Comparison of ENCODE assay signal across 9 mouse cellular contexts in the genomic region with DNA sequence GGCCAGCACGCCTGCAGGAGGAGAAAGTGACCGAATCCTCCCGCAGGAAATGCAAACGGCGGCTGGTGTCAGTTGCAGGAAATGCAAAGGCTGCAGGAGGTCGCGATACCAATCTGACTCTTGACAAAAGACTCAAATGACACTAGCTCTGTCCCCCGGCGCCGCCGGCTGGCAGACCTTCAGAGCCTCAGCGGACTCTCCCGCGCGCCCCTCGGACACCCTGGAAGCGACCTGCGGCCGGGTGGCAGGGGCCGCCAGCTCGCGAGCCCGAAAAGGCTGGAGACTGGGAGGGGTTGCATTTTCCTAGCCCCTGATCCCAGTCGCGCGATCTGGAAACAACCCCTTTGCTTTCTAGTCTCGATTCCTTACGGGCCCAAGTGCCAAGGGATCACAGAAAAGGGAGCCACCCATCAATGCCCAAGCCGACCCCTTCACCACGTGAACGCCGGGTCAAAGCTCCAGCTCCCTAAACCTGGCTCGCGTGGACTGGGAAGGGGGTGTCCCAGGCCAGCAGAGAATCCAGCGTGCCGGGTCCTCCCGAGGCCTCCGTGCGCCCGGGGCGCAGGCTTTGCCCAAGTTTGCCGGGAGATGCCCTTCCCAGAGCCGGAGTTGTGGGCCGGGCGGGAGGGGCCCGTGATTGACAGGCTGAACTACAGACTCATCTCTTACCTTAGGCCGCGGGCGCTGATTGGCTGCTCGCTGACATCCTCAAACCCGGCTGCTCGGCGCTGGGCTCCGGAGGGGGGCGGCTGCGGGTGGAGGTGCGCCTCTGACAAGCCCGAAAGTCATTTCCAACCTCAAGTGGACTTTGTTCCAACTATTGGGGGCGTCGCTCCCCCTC. TPM values are rescaled to one million over a fixed set of nuclear protein-coding genes. Genes with fewer than 3 reads are reported as not detected.
DNase-seq lines count a peak whose midpoint lies in the region; ATAC-seq and TF ChIP-seq lines count a peak whose summit lies in the region.
"Had no signal": no experiment of that assay in that cellular context is flagged by ENCODE, and none has a peak within 500 bp of the region (broad histone marks: within the 10 kb centered on the region; RNA-seq: fewer than 3 reads in every experiment).

A gene (plus strand): TSS at position 764 of the 841 bp plus-strand sequence.

- H3K9me3 ChIP-seq in heart, embryonic 12.5 days (replicated peaks), result no peaks in the 10 kb centered on the region
- no peaks in the 10 kb centered on the region for H3K9me3 ChIP-seq in ES-E14 (ENCODE audit: control insufficient read depth, insufficient read depth, low read depth, low read length)
- no peaks in the 10 kb centered on the region for H3K9me3 ChIP-seq in limb, embryonic 15.5 days
- no peaks in the 10 kb centered on the region for H3K9me3 ChIP-seq in stomach, embryonic 14.5 days (ENCODE audit: control insufficient read depth, low read depth, low read length)
- H3K9me3 ChIP-seq: G1E had no signal

- in situ Hi-C loops in ES-E14 (cut with MboI; ENCODE audit: low sequenced_read_pairs in 2 of 2, unreplicated experiment in 2 of 2), result no loop called here

- no peak for ATAC-seq in heart, embryonic 12.5 days (ENCODE audit: insufficient number of reproducible peaks, low FRiP score)
- ATAC-seq in limb, embryonic 15.5 days (ENCODE audit: insufficient number of reproducible peaks, low FRiP score, low TSS enrichment, low read depth), result no peak
- no peak for ATAC-seq in stomach, embryonic 14.5 days (ENCODE audit: insufficient number of reproducible peaks, insufficient read depth, low FRiP score, low read depth)

- intact Hi-C loops in left cerebral cortex, postnatal 14 days (cut with DNase I), result no loop called here
- intact Hi-C loops in heart, postnatal 14 days (cut with DNase I), result no loop called here

- H3K27me3 ChIP-seq in heart, embryonic 12.5 days (replicated peaks), result peaks cover 97% of the 10 kb centered on the region
- H3K27me3 ChIP-seq in limb, embryonic 15.5 days, result peaks cover 86% of the 10 kb centered on the region
- peaks cover 61% of the 10 kb centered on the region for H3K27me3 ChIP-seq in stomach, embryonic 14.5 days (ENCODE audit: control insufficient read depth, insufficient read depth, low read length)

- WGBS in heart, embryonic 12.5 days, result under 1% methylated on average over 60 of the region's 60 CpGs
- under 1% methylated on average over 60 of the region's 60 CpGs for WGBS in limb, embryonic 15.5 days
- WGBS in stomach, embryonic 14.5 days, result under 1% methylated on average over 60 of the region's 60 CpGs

- H3K4me1 ChIP-seq in heart, embryonic 12.5 days (replicated peaks), result peaks cover 23% of the 10 kb centered on the region
- peaks cover 0 to 18% of the 10 kb centered on the region in 2 experiments; a peak in 2 of 4 replicates for H3K4me1 ChIP-seq in ES-E14 (ENCODE audit: control insufficient read depth in 2 of 2, insufficient read depth in 2 of 2, low read length in 2 of 2, poor library complexity in 1 of 2)
- no peaks in the 10 kb centered on the region for H3K4me1 ChIP-seq in embryonic fibroblast, embryonic 13.5 days (ENCODE audit: control insufficient read depth, insufficient read depth, low read length)
- peaks cover 37% of the 10 kb centered on the region for H3K4me1 ChIP-seq in limb, embryonic 15.5 days
- H3K4me1 ChIP-seq in stomach, embryonic 14.5 days (ENCODE audit: control insufficient read depth, insufficient read depth, low read length), result peaks cover 10% of the 10 kb centered on the region; the same call in 1 of the 2 replicates

- no peak for TF ChIP-seq CTCF in embryonic fibroblast, embryonic 13.5 days (IDR thresholded peaks at IDR 0.05; ENCODE audit: borderline replicate concordance, insufficient read depth, low read length)

- DNase-seq in heart, adult 18-20 months, result no peak
- DNase-seq in ES-E14 (ENCODE audit: low read depth, low spot score), result peak; percentile 63
- DNase-seq in left cerebral cortex, postnatal 14 days (ENCODE audit: low spot score in 2 of 2), result no peak
- no peak for DNase-seq in heart, postnatal 14 days

- H3K4me2 ChIP-seq in heart, embryonic 12.5 days, result peak within 1 kb of the TSS; percentile 68
- H3K4me2 ChIP-seq in limb, embryonic 15.5 days, result peak within 1 kb of the TSS; percentile 59
- H3K4me2 ChIP-seq in stomach, embryonic 14.5 days (replicated peaks; ENCODE audit: low read depth, low read length), result peak within 1 kb of the TSS; percentile 35

- H3K36me3 ChIP-seq in heart, embryonic 12.5 days, result no peaks in the 10 kb centered on the region
- no peaks in the 10 kb centered on the region for H3K36me3 ChIP-seq in ES-E14 (ENCODE audit: control insufficient read depth, insufficient read depth, low read length, poor library complexity, severe bottlenecking)
- H3K36me3 ChIP-seq in limb, embryonic 15.5 days, result no peaks in the 10 kb centered on the region
- no peaks in the 10 kb centered on the region for H3K36me3 ChIP-seq in stomach, embryonic 14.5 days (ENCODE audit: control insufficient read depth, insufficient read depth, low read length)
- H3K36me3 ChIP-seq: G1E had no signal

- H3K4me3 ChIP-seq in heart, embryonic 12.5 days, result peak within 1 kb of the TSS; percentile 43
- peak within 1 kb of the TSS; percentile 57 to 60 for H3K4me3 ChIP-seq in ES-E14 (ENCODE audit: insufficient read depth in 1 of 2, low read depth in 1 of 2, low read length in 2 of 2, poor library complexity in 1 of 2, severe bottlenecking in 1 of 2)
- 0 out of 2 replicates have a peak within 1 kb of the TSS, but pooled peaks have one; percentile 5 for H3K4me3 ChIP-seq in embryonic fibroblast, embryonic 13.5 days (ENCODE audit: insufficient read depth, low read length)
- H3K4me3 ChIP-seq in limb, embryonic 15.5 days, result peak within 1 kb of the TSS; percentile 39
- H3K4me3 ChIP-seq in stomach, embryonic 14.5 days (ENCODE audit: low read depth, low read length), result peak within 1 kb of the TSS; percentile 20

- H3K27ac ChIP-seq in heart, embryonic 12.5 days (ENCODE audit: poor library complexity, severe bottlenecking), result no peak within 1 kb of the TSS
- H3K27ac ChIP-seq in ES-E14 (ENCODE audit: insufficient read depth, low read depth, low read length, poor library complexity, severe bottlenecking), result no peak within 1 kb of the TSS
- no peak within 1 kb of the TSS for H3K27ac ChIP-seq in embryonic fibroblast, embryonic 13.5 days (ENCODE audit: insufficient read depth, low read length)
- peak within 1 kb of the TSS; percentile 11 for H3K27ac ChIP-seq in limb, embryonic 15.5 days
- no peak within 1 kb of the TSS for H3K27ac ChIP-seq in stomach, embryonic 14.5 days (ENCODE audit: low read length)

- H3K9ac ChIP-seq in heart, embryonic 12.5 days, result 0 out of 2 replicates have a peak within 1 kb of the TSS, but pooled peaks have one; percentile 18
- H3K9ac ChIP-seq in ES-E14 (ENCODE audit: insufficient read depth, low read depth, low read length, poor library complexity, severe bottlenecking), result 0 out of 2 replicates have a peak within 1 kb of the TSS, but pooled peaks have one; percentile 20
- H3K9ac ChIP-seq in limb, embryonic 15.5 days, result peak within 1 kb of the TSS; percentile 15; the same call in 1 of the 2 replicates
- H3K9ac ChIP-seq in stomach, embryonic 14.5 days (replicated peaks; ENCODE audit: low read depth, low read length), result no peak within 1 kb of the TSS

- no peak for TF ChIP-seq POLR2A in embryonic fibroblast, embryonic 13.5 days (IDR thresholded peaks at IDR 0.05; ENCODE audit: low read depth, low read length)

TF ChIP-seq in ES-E14, 5 proteins besides CTCF, POLR2A, EP300 and RAD21:
- no peak for TF ChIP-seq HCFC1 (IDR thresholded peaks at IDR 0.05; ENCODE audit: borderline replicate concordance, insufficient read depth, low read length)
- no peak for TF ChIP-seq ZC3H11A (IDR thresholded peaks at IDR 0.05; ENCODE audit: borderline replicate concordance, low read depth, low read length)
- no peak for TF ChIP-seq CHD2 (IDR thresholded peaks at IDR 0.05; ENCODE audit: low read depth, low read length)
- TF ChIP-seq MAFK (IDR thresholded peaks at IDR 0.05; ENCODE audit: insufficient read depth, low read depth, low read length), result no peak
- TF ChIP-seq ZNF384 (IDR thresholded peaks at IDR 0.05; ENCODE audit: low read depth, low read length), result no peak

RNA-seq across cellular contexts. Expression of the gene that starts here (rescaled TPM):
- 0.12 and 0.23 TPM in 2 replicates for polyA plus RNA-seq in heart, embryonic 12.5 days (2016; fragmentation: Nextera tagmentation; extraction: Ambion mirVana)
- not detected for total RNA-seq in heart, adult 18-20 months (2021)
- total RNA-seq in ES-E14 (2012; rRNA removed), result 6.0 and 7.5 TPM in 2 replicates
- polyA plus RNA-seq in embryonic fibroblast, embryonic 13.5 days (2011; ENCODE audit: insufficient read length, low read depth, missing spikeins), result not detected in 2 replicates
- 19.7 and 22.6 TPM in 2 replicates for polyA plus RNA-seq in limb, embryonic 15.5 days (2015; fragmentation: Nextera tagmentation; extraction: Ambion mirVana)
- polyA plus RNA-seq in stomach, embryonic 14.5 days (2014; fragmentation: Nextera tagmentation; extraction: Ambion mirVana), result 0.07 and 0.10 TPM in 2 replicates
- under 1 TPM; 0.82 to 0.83 TPM for total RNA-seq in left cerebral cortex, postnatal 14 days (2021)
- not detected for total RNA-seq in heart, postnatal 14 days (2021)
- polyA plus RNA-seq: G1E had no signal

Comparison
In these comparisons a context has a peak if more than half of its experiments do, and no peak if none do; other contexts are left out.
1. RNA of the gene that starts here (polyA plus RNA-seq): 19.7 to 22.6 TPM in limb, embryonic 15.5 days; 0.12 to 0.23 TPM in heart, embryonic 12.5 days, 0.07 to 0.10 TPM in stomach, embryonic 14.5 days and not detected in embryonic fibroblast, embryonic 13.5 days; every median in the first group is over 10 times any median in the second.
2. H3K4me3 ChIP-seq: peak in every context shown above with its lines; median percentile 58 in ES-E14; 43 in heart, embryonic 12.5 days; 39 in limb, embryonic 15.5 days; 20 in stomach, embryonic 14.5 days; 5 in embryonic fibroblast, embryonic 13.5 days.
3. Peak in every context shown above with its lines, with median percentiles within 50 percentile points of each other: H3K4me2 ChIP-seq.